Mouse (Mus musculus): ENCODE measurements around the gene Lrguk. TPM values are rescaled to one million over a fixed set of nuclear protein-coding genes. Genes with fewer than 3 reads are reported as not detected.

Gene Lrguk
- polyA plus RNA-seq (2012; rRNA removed) = 0.23 and 0.31 TPM in 2 replicates

DNA sequence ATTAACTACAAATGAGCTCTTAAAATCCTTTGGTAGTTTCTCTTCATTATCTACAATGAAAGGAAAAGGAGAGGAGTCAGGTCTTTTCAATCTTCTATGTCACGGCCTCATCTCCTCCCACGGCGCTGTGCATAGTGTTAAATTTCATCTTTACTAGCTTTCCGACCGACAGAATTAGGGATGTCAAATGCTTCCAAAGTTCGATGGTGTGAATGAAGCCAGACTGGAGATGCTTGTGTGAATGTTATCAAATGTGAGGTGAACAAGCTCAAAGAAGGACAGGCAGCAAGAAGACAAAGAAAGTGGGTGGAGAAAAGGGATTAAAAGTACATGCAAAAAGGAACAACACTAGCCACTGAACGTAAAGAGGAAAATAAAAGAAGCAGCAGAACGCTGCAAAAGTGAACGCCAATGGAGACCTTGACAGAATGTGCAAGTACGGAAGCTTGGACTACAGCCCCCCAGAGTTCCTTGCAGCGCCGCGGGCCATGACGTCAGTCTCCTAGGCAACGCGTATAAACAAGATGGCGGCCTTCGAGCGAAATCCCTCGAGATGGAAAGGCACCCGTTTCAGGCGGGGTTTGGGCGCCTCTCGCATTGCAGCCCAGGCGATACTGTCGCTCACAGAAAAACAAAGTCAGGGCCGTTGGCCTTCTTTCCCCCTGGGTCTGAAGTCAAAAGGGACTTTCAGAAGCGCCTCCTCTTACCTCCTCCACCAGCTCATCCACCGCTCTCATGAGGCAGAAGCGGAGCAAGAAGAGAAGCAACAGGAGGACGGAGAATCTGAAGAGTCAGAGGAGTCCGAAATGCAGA, at the start of gene Lrguk:
Gene Lrguk, plus strand, starts transcription at position 516 of the 813 bp plus-strand sequence.
- peak; percentile 45; the same call in 1 of the 2 replicates for TF ChIP-seq CTCF (IDR thresholded peaks at IDR 0.05; ENCODE audit: borderline replicate concordance, control insufficient read depth, extremely low read depth, insufficient read depth, low read length, poor library complexity)
- no peak for TF ChIP-seq POLR2A (IDR thresholded peaks at IDR 0.05; ENCODE audit: control insufficient read depth, extremely low read depth, insufficient read depth, low read length, poor library complexity)
- peaks cover 5% of the 10 kb centered on the region for H3K4me1 ChIP-seq (replicated peaks; ENCODE audit: control insufficient read depth, insufficient read depth, low read length)
- DNase-seq = peak; percentile 87
- no peak within 1 kb of the TSS for H3K27ac ChIP-seq (ENCODE audit: control insufficient read depth, insufficient read depth, low read length)
- H3K4me3 ChIP-seq (ENCODE audit: control insufficient read depth, insufficient read depth, low read length) = peak within 1 kb of the TSS; percentile 59
- 8% methylated on average over 32 of the region's 32 CpGs for WGBS
- H3K27me3 ChIP-seq (ENCODE audit: control insufficient read depth, insufficient read depth, low read length) = no peaks in the 10 kb centered on the region
- H3K36me3 ChIP-seq (ENCODE audit: control insufficient read depth, insufficient read depth, low read length) = no peaks in the 10 kb centered on the region

DNA sequence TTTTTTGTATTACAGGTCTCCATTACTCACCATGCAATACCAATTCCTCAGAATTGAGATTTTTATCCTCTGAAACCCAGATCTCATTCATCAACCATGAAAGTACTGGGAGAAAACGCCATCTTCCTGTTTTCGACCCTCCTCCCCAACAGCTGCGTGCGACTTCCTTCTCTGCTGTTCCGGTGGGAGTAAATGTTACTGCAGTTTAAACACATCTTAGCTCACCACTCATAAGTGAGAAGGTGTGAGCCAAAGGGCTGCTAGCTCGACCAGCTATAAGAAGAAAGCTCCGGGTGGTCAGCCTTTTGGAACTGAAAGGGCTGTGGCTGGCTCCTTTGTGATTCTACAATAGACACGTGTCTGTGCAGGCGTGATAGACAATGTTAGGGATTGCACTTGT, 46.5 kb upstream of the Lrguk start:
- WGBS = 31% methylated on average over 9 of the region's 9 CpGs
- peak; percentile 38 for DNase-seq
- H3K27ac ChIP-seq (ENCODE audit: control insufficient read depth, insufficient read depth, low read length) = peak overlapping the region; percentile 71
- H3K4me3 ChIP-seq (ENCODE audit: control insufficient read depth, insufficient read depth, low read length) = no peak overlapping the region
- H3K36me3 ChIP-seq (ENCODE audit: control insufficient read depth, insufficient read depth, low read length) = no peaks in the 10 kb centered on the region
- TF ChIP-seq POLR2A (IDR thresholded peaks at IDR 0.05; ENCODE audit: control insufficient read depth, extremely low read depth, insufficient read depth, low read length, poor library complexity) (no peak), CTCF (IDR thresholded peaks at IDR 0.05; ENCODE audit: borderline replicate concordance, control insufficient read depth, extremely low read depth, insufficient read depth, low read length, poor library complexity) (no peak)
- peaks cover 6% of the 10 kb centered on the region; the same call in 1 of the 2 replicates for H3K4me1 ChIP-seq (replicated peaks; ENCODE audit: control insufficient read depth, insufficient read depth, low read length)
- no peaks in the 10 kb centered on the region for H3K27me3 ChIP-seq (ENCODE audit: control insufficient read depth, insufficient read depth, low read length)

DNA sequence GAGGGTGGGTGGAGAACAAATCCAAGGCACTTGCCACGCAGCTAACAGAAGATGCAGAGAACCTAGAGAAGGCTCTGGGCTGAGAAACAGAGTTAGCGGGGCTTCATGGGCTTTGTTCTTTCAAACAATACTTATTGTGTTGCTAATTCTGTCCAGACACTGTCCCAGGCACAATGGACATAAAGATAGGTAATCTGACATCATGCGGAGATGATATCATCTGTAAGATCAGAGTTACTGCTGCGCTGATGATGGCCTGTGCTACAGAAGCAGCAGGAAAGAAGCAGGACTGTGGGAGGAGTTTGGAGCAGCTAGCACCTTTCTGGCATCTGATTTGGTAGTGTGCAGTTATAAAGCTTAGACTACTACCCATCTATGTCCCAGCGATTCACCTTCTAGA, 42.1 kb upstream of the Lrguk start:
- DNase-seq = no peak
- Histone ChIP-seq H3K36me3 (ENCODE audit: control insufficient read depth, insufficient read depth, low read length) (no peaks in the 10 kb centered on the region), H3K4me3 (ENCODE audit: control insufficient read depth, insufficient read depth, low read length) (no peak overlapping the region), H3K27me3 (ENCODE audit: control insufficient read depth, insufficient read depth, low read length) (no peaks in the 10 kb centered on the region), H3K4me1 (replicated peaks; ENCODE audit: control insufficient read depth, insufficient read depth, low read length) (peaks cover 8% of the 10 kb centered on the region; the same call in 1 of the 2 replicates), H3K27ac (ENCODE audit: control insufficient read depth, insufficient read depth, low read length) (no peak overlapping the region)
- TF ChIP-seq CTCF (IDR thresholded peaks at IDR 0.05; ENCODE audit: borderline replicate concordance, control insufficient read depth, extremely low read depth, insufficient read depth, low read length, poor library complexity) (no peak), POLR2A (IDR thresholded peaks at IDR 0.05; ENCODE audit: control insufficient read depth, extremely low read depth, insufficient read depth, low read length, poor library complexity) (no peak)
- 94% methylated on average over 5 of the region's 5 CpGs for WGBS

DNA sequence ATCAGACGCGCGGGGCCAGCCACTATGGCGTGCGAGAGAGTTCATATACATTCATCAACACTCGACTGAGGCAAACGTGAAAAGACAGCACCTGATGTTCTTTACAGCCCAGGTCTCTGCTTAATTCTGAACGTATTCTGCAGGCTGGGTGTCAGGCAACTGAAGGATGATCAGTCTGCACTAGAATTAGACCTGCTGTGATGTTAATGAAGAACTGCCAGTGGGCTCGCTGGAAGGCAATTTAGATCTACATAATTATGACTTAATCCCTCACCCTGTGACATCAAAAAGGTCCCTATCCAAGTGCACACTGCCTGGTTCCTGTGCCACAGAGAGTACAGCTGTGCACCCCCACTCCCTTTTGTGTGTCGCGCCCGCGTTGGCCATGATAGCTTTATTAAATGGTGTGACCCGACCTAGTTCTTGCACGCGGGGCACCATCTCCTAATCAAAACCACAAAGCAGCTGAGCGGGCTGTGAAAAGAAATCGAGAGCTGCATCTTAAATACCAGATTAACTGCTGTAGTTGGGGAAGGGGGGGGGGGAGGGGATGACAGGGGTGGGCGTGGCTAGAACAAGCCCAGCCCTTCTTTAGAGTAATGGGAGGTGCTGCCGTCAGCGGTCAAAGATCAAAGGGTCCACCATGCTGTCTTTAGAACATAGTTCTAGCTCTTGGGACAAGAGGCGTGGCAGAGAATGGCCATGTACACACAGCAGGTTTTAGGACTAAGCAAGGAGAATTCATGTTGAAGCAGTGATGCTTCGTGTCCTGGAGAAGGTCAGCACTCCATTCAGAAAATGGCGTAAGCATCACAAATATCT, 36.8 kb upstream of the Lrguk start:
- Histone ChIP-seq H3K27ac (ENCODE audit: control insufficient read depth, insufficient read depth, low read length) (no peak overlapping the region), H3K4me3 (ENCODE audit: control insufficient read depth, insufficient read depth, low read length) (no peak overlapping the region), H3K27me3 (ENCODE audit: control insufficient read depth, insufficient read depth, low read length) (no peaks in the 10 kb centered on the region), H3K36me3 (ENCODE audit: control insufficient read depth, insufficient read depth, low read length) (no peaks in the 10 kb centered on the region), H3K4me1 (replicated peaks; ENCODE audit: control insufficient read depth, insufficient read depth, low read length) (peaks cover 10% of the 10 kb centered on the region)
- no peak for DNase-seq
- WGBS = 81% methylated on average over 24 of the region's 24 CpGs
- TF ChIP-seq POLR2A (IDR thresholded peaks at IDR 0.05; ENCODE audit: control insufficient read depth, extremely low read depth, insufficient read depth, low read length, poor library complexity) = no peak
- no peak for TF ChIP-seq CTCF (IDR thresholded peaks at IDR 0.05; ENCODE audit: borderline replicate concordance, control insufficient read depth, extremely low read depth, insufficient read depth, low read length, poor library complexity)

DNA sequence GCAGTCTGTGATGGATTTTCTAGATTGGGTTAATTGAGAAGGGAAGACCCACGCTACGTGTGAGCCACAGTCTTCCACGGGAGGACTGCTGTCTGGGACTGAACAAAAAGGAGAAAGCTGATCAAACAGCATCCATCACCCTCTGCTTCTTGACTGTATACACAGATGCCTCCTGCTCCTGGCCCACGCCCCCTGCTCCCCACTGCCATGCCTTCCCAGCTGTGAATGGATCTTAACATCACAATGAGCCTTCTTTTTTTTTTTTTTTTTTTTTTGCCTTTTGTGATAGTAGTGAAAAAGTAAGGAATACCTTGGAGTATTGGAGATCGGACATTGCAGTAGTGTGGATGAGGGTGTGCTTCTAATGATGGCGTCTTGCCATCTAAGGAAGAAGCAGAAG, 35.4 kb upstream of the Lrguk start:
- 94% methylated on average over 6 of the region's 6 CpGs for WGBS

DNA sequence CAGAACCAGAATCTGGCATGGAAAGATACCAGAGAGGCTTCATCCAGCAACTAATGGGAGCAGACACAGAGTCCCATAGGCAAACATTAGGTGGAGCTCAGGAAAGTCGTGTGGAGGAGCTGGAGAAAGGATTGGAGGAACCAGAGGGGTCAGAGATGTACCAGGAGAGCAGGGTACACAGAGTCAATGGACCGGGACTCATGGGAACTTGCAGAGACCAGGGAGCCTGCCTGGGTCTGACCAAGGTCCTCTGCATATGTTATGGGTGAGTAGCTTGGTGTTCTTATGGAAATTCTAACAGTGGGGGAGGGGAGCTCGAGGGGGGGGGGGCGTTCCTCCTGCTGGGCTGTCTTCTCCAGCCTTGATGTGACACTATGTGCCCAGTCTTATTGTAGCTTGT, 30.7 kb upstream of the Lrguk start:
- H3K4me1 ChIP-seq (replicated peaks; ENCODE audit: control insufficient read depth, insufficient read depth, low read length) = peaks cover 3% of the 10 kb centered on the region
- no peaks in the 10 kb centered on the region for H3K36me3 ChIP-seq (ENCODE audit: control insufficient read depth, insufficient read depth, low read length)
- H3K4me3 ChIP-seq (ENCODE audit: control insufficient read depth, insufficient read depth, low read length) = no peak overlapping the region
- TF ChIP-seq CTCF (IDR thresholded peaks at IDR 0.05; ENCODE audit: borderline replicate concordance, control insufficient read depth, extremely low read depth, insufficient read depth, low read length, poor library complexity) (no peak), POLR2A (IDR thresholded peaks at IDR 0.05; ENCODE audit: control insufficient read depth, extremely low read depth, insufficient read depth, low read length, poor library complexity) (no peak)
- WGBS = 89% methylated on average over 4 of the region's 4 CpGs
- H3K27me3 ChIP-seq (ENCODE audit: control insufficient read depth, insufficient read depth, low read length) = no peaks in the 10 kb centered on the region
- H3K27ac ChIP-seq (ENCODE audit: control insufficient read depth, insufficient read depth, low read length) = no peak overlapping the region
- DNase-seq = no peak

More for the DNA sequence above, 35.4 kb upstream of the Lrguk start:
- Histone ChIP-seq H3K4me1 (replicated peaks; ENCODE audit: control insufficient read depth, insufficient read depth, low read length) (peaks cover 10% of the 10 kb centered on the region), H3K27me3 (ENCODE audit: control insufficient read depth, insufficient read depth, low read length) (no peaks in the 10 kb centered on the region), H3K36me3 (ENCODE audit: control insufficient read depth, insufficient read depth, low read length) (no peaks in the 10 kb centered on the region), H3K4me3 (ENCODE audit: control insufficient read depth, insufficient read depth, low read length) (no peak overlapping the region), H3K27ac (ENCODE audit: control insufficient read depth, insufficient read depth, low read length) (no peak overlapping the region)
- TF ChIP-seq POLR2A (IDR thresholded peaks at IDR 0.05; ENCODE audit: control insufficient read depth, extremely low read depth, insufficient read depth, low read length, poor library complexity) (no peak), CTCF (IDR thresholded peaks at IDR 0.05; ENCODE audit: borderline replicate concordance, control insufficient read depth, extremely low read depth, insufficient read depth, low read length, poor library complexity) (no peak)
- DNase-seq = no peak
